Comparison of ENCODE assay signal across 10 mouse cellular contexts in genomic region chr11:45799732-45800386, GRCm38 (mm10). TPM values are rescaled to one million over a fixed set of nuclear protein-coding genes. Genes with fewer than 3 reads are reported as not detected.
DNase-seq lines count a peak whose midpoint lies in the region; ATAC-seq lines count a peak whose summit lies in the region.
"Had no signal": no experiment of that assay in that cellular context is flagged by ENCODE, and none has a peak within 500 bp of the region (broad histone marks: within the 10 kb centered on the region; RNA-seq: fewer than 3 reads in every experiment).

No protein-coding gene starts in this region.

- H3K9ac ChIP-seq in heart, embryonic 12.5 days = no peak overlapping the region
- no peak overlapping the region for H3K9ac ChIP-seq in limb, embryonic 12.5 days (replicated peaks)
- H3K9ac ChIP-seq in midbrain, embryonic 16.5 days (ENCODE audit: low read depth, low read length) = no peak overlapping the region
- H3K9ac ChIP-seq: hindbrain, embryonic 15.5 days had no signal

- no peak for ATAC-seq in heart, embryonic 12.5 days (ENCODE audit: insufficient number of reproducible peaks, low FRiP score)
- ATAC-seq in limb, embryonic 12.5 days (ENCODE audit: insufficient number of reproducible peaks, insufficient read depth, low FRiP score, low TSS enrichment, low read depth) = peak; percentile 70
- no peak for ATAC-seq in midbrain, embryonic 16.5 days

- intact Hi-C loops in left cerebral cortex, postnatal 4 days (cut with DNase I) = no loop called here

- no peaks in the 10 kb centered on the region for H3K27me3 ChIP-seq in heart, embryonic 12.5 days (replicated peaks)
- H3K27me3 ChIP-seq in limb, embryonic 12.5 days = no peaks in the 10 kb centered on the region
- H3K27me3 ChIP-seq in midbrain, embryonic 16.5 days (ENCODE audit: control insufficient read depth, insufficient read depth, low read depth, low read length) = no peaks in the 10 kb centered on the region
- H3K27me3 ChIP-seq: hindbrain, embryonic 15.5 days had no signal

- peaks cover 15% of the 10 kb centered on the region for H3K4me1 ChIP-seq in heart, embryonic 12.5 days (replicated peaks)
- H3K4me1 ChIP-seq in limb, embryonic 12.5 days (replicated peaks) = peaks cover 25% of the 10 kb centered on the region
- peaks cover 2% of the 10 kb centered on the region for H3K4me1 ChIP-seq in midbrain, embryonic 16.5 days (ENCODE audit: control insufficient read depth, insufficient read depth, low read length)

- no peak for DNase-seq in heart, adult 11 months
- peak; percentile 31 for DNase-seq in embryo, embryonic 9.5 days (ENCODE audit: extremely low spot score)
- peak; percentile 48 for DNase-seq in lung, postnatal 10 days
- no peak for DNase-seq in left cerebral cortex, postnatal 4 days
- DNase-seq in urinary bladder, postnatal 14 days (ENCODE audit: low spot score) = no peak
- DNase-seq: cerebellum, adult 2 months had no signal

- no peaks in the 10 kb centered on the region for H3K36me3 ChIP-seq in heart, embryonic 12.5 days
- H3K36me3 ChIP-seq in limb, embryonic 12.5 days = no peaks in the 10 kb centered on the region
- no peaks in the 10 kb centered on the region for H3K36me3 ChIP-seq in midbrain, embryonic 16.5 days (ENCODE audit: control insufficient read depth, insufficient read depth, low read length)
- H3K36me3 ChIP-seq: hindbrain, embryonic 15.5 days had no signal

- 40% methylated on average over 9 of the region's 9 CpGs for WGBS in heart, embryonic 12.5 days
- 22% methylated on average over 9 of the region's 9 CpGs for WGBS in limb, embryonic 12.5 days
- 26% methylated on average over 9 of the region's 9 CpGs for WGBS in midbrain, embryonic 16.5 days

- H3K9me3 ChIP-seq in heart, embryonic 12.5 days (replicated peaks) = no peaks in the 10 kb centered on the region
- no peaks in the 10 kb centered on the region for H3K9me3 ChIP-seq in limb, embryonic 12.5 days
- H3K9me3 ChIP-seq in midbrain, embryonic 16.5 days (replicated peaks; ENCODE audit: control insufficient read depth, low read length, poor library complexity, severe bottlenecking) = no peaks in the 10 kb centered on the region
- H3K9me3 ChIP-seq: hindbrain, embryonic 15.5 days had no signal

- H3K4me2 ChIP-seq in heart, embryonic 12.5 days = peak overlapping the region; percentile 20
- H3K4me2 ChIP-seq in limb, embryonic 12.5 days = peak overlapping the region; percentile 35
- H3K4me2 ChIP-seq in midbrain, embryonic 16.5 days (ENCODE audit: low read length) = no peak overlapping the region
- H3K4me2 ChIP-seq: hindbrain, embryonic 15.5 days had no signal

- no peak overlapping the region for H3K27ac ChIP-seq in heart, embryonic 12.5 days (ENCODE audit: poor library complexity, severe bottlenecking)
- H3K27ac ChIP-seq in limb, embryonic 12.5 days = peak overlapping the region; percentile 66
- no peak overlapping the region for H3K27ac ChIP-seq in midbrain, embryonic 16.5 days (ENCODE audit: low read length)
- H3K27ac ChIP-seq: hindbrain, embryonic 15.5 days had no signal

- no peak overlapping the region for H3K4me3 ChIP-seq in heart, embryonic 12.5 days
- H3K4me3 ChIP-seq in limb, embryonic 12.5 days (replicated peaks) = no peak overlapping the region
- no peak overlapping the region for H3K4me3 ChIP-seq in midbrain, embryonic 16.5 days (ENCODE audit: low read depth, low read length)
- H3K4me3 ChIP-seq: hindbrain, embryonic 15.5 days had no signal

RNA-seq across cellular contexts. Expression of gene Clint1, which starts 52.0 kb away (rescaled TPM):
- 80.2 and 80.8 TPM in 2 replicates for polyA plus RNA-seq in heart, embryonic 12.5 days (2016; fragmentation: Nextera tagmentation; extraction: Ambion mirVana)
- 103 and 106 TPM in 2 replicates for polyA plus RNA-seq in limb, embryonic 12.5 days (2016; fragmentation: Nextera tagmentation; extraction: Ambion mirVana)
- total RNA-seq in left cerebral cortex, postnatal 4 days (2021) = 10 to 100 TPM; 41.0 to 42.3 TPM
- 38.7 and 42.6 TPM in 2 replicates for polyA plus RNA-seq in midbrain, embryonic 16.5 days (2015; fragmentation: Nextera tagmentation; extraction: Ambion mirVana)

Comparison
In these comparisons a context has a peak if more than half of its experiments do, and no peak if none do; other contexts are left out.
1. DNase-seq: peak in embryo, embryonic 9.5 days (single experiment) and lung, postnatal 10 days (single experiment); none in heart, adult 11 months (single experiment), left cerebral cortex, postnatal 4 days (single experiment) and urinary bladder, postnatal 14 days (single experiment).